ENCODE assay signal across 7 mouse cellular contexts in the genomic region with DNA sequence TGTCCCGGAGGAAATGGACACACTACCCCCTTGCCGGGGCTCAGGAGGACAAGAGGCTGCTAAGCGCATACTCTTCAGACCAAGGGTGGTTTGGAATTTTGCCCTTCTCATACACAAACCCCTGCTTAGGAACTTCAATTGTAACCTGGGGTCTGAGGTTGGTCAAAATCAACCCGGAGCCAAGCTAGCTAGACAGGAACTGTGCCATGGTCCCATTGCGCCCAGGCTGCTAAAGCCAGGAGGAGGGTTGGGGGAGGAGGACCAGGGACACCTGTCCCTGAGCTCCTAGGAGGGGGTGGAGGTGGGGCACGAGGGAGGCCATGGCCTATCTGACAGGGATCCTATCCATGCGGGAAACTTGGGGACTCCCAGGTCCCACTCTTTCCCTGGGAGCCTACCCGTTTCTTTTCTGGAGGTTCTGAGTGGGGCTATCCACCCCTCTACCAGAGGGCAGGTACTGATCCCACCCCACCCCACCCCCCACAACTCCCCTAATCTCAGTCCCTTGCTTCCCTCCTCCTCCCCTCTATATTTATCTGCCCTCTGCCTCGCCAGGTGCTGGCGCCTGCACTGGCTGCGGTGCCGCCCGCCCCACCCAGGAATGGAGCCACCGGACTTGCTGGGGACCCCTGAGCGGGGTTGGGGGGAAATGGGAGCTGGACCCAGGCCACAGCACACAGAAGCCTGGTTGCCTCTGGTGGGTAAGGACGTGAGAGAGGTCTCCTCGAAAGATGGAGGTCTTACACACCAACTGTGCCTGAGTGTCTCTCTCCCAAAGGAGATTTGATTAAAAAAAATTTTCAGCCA. TPM values are rescaled to one million over a fixed set of nuclear protein-coding genes. Genes with fewer than 3 reads are reported as not detected.
DNase-seq lines count a peak whose midpoint lies in the region; ATAC-seq lines count a peak whose summit lies in the region.

No protein-coding gene starts in this region.

- DNase-seq in lung, postnatal 36 days: no peak
- no peak for DNase-seq in embryonic facial prominence, embryonic 14.5 days (ENCODE audit: low spot score)
- DNase-seq in B cell, adult 2 months: no peak
- no peak for DNase-seq in frontal cortex, postnatal 36 days (ENCODE audit: low spot score in 2 of 2)

- H3K4me3 ChIP-seq in lung, embryonic 15.5 days: peak overlapping the region; percentile 75
- peak overlapping the region; percentile 84 for H3K4me3 ChIP-seq in embryonic facial prominence, embryonic 14.5 days (ENCODE audit: low read depth, low read length)
- H3K4me3 ChIP-seq in intestine, embryonic 16.5 days (ENCODE audit: low read length): peak overlapping the region; percentile 69
- peak overlapping the region; percentile 60 for H3K4me3 ChIP-seq in neural tube, embryonic 14.5 days (ENCODE audit: low read depth, low read length)

- 11% methylated on average over 17 of the region's 17 CpGs for WGBS in lung, embryonic 15.5 days
- WGBS in embryonic facial prominence, embryonic 14.5 days: 15% methylated on average over 14 of the region's 17 CpGs
- 18% methylated on average over 17 of the region's 17 CpGs for WGBS in intestine, embryonic 16.5 days
- WGBS in neural tube, embryonic 14.5 days: 13% methylated on average over 17 of the region's 17 CpGs

- H3K9me3 ChIP-seq in lung, embryonic 15.5 days: no peaks in the 10 kb centered on the region
- H3K9me3 ChIP-seq in embryonic facial prominence, embryonic 14.5 days (ENCODE audit: control insufficient read depth, low read length): no peaks in the 10 kb centered on the region
- no peaks in the 10 kb centered on the region for H3K9me3 ChIP-seq in intestine, embryonic 16.5 days (ENCODE audit: control insufficient read depth, low read length)
- H3K9me3 ChIP-seq in neural tube, embryonic 14.5 days (ENCODE audit: control insufficient read depth, low read length): no peaks in the 10 kb centered on the region

- H3K27ac ChIP-seq in lung, embryonic 15.5 days: peak overlapping the region; percentile 92; the same call in 1 of the 2 replicates
- H3K27ac ChIP-seq in embryonic facial prominence, embryonic 14.5 days (replicated peaks; ENCODE audit: low read depth, low read length): no peak overlapping the region
- no peak overlapping the region for H3K27ac ChIP-seq in intestine, embryonic 16.5 days (ENCODE audit: low read length)
- H3K27ac ChIP-seq in neural tube, embryonic 14.5 days (ENCODE audit: low read depth, low read length): no peak overlapping the region

- H3K36me3 ChIP-seq in lung, embryonic 15.5 days: peaks cover 29% of the 10 kb centered on the region
- peaks cover 34% of the 10 kb centered on the region for H3K36me3 ChIP-seq in embryonic facial prominence, embryonic 14.5 days (ENCODE audit: control insufficient read depth, insufficient read depth, low read length)
- peaks cover 18% of the 10 kb centered on the region for H3K36me3 ChIP-seq in intestine, embryonic 16.5 days (ENCODE audit: control insufficient read depth, insufficient read depth, low read length)
- peaks cover 14% of the 10 kb centered on the region for H3K36me3 ChIP-seq in neural tube, embryonic 14.5 days (ENCODE audit: control insufficient read depth, insufficient read depth, low read length)

- peaks cover 31% of the 10 kb centered on the region for H3K27me3 ChIP-seq in lung, embryonic 15.5 days
- peaks cover 65% of the 10 kb centered on the region for H3K27me3 ChIP-seq in embryonic facial prominence, embryonic 14.5 days (replicated peaks; ENCODE audit: control insufficient read depth, insufficient read depth, low read length)
- H3K27me3 ChIP-seq in intestine, embryonic 16.5 days (replicated peaks; ENCODE audit: control insufficient read depth, insufficient read depth, low read length): 0 out of 2 replicates have a peak, but pooled peaks cover 8% of the 10 kb centered on the region
- H3K27me3 ChIP-seq in neural tube, embryonic 14.5 days (ENCODE audit: control insufficient read depth, insufficient read depth, low read length): peaks cover 40% of the 10 kb centered on the region

- peak overlapping the region; percentile 72 for H3K9ac ChIP-seq in lung, embryonic 15.5 days
- peak overlapping the region; percentile 77 for H3K9ac ChIP-seq in embryonic facial prominence, embryonic 14.5 days (ENCODE audit: low read depth, low read length)
- peak overlapping the region; percentile 77 for H3K9ac ChIP-seq in intestine, embryonic 16.5 days (ENCODE audit: low read depth, low read length)
- peak overlapping the region; percentile 64; the same call in 1 of the 2 replicates for H3K9ac ChIP-seq in neural tube, embryonic 14.5 days (replicated peaks; ENCODE audit: low read depth, low read length)

- no peak for ATAC-seq in lung, embryonic 15.5 days (ENCODE audit: borderline replicate concordance, extremely low read depth, low FRiP score, low TSS enrichment)
- no peak for ATAC-seq in embryonic facial prominence, embryonic 14.5 days (ENCODE audit: low read depth)
- ATAC-seq in intestine, embryonic 16.5 days: no peak
- no peak for ATAC-seq in neural tube, embryonic 14.5 days (ENCODE audit: low read depth)

- H3K4me2 ChIP-seq in lung, embryonic 15.5 days: peak overlapping the region; percentile 89
- H3K4me2 ChIP-seq in embryonic facial prominence, embryonic 14.5 days (ENCODE audit: low read depth, low read length): peak overlapping the region; percentile 84
- H3K4me2 ChIP-seq in intestine, embryonic 16.5 days (ENCODE audit: low read depth, low read length): peak overlapping the region; percentile 95
- peak overlapping the region; percentile 90 for H3K4me2 ChIP-seq in neural tube, embryonic 14.5 days (ENCODE audit: low read depth, low read length)

- peaks cover 64% of the 10 kb centered on the region for H3K4me1 ChIP-seq in lung, embryonic 15.5 days
- peaks cover 36% of the 10 kb centered on the region for H3K4me1 ChIP-seq in embryonic facial prominence, embryonic 14.5 days (ENCODE audit: control insufficient read depth, insufficient read depth, low read length)
- H3K4me1 ChIP-seq in intestine, embryonic 16.5 days (ENCODE audit: control insufficient read depth, insufficient read depth, low read length): peaks cover 39% of the 10 kb centered on the region
- H3K4me1 ChIP-seq in neural tube, embryonic 14.5 days (ENCODE audit: control insufficient read depth, insufficient read depth, low read length): peaks cover 44% of the 10 kb centered on the region

RNA-seq across cellular contexts. Expression of a gene that starts 0.8 kb away (rescaled TPM):
- polyA plus RNA-seq in lung, embryonic 15.5 days (2015; fragmentation: Nextera tagmentation; extraction: Ambion mirVana): 1.1 and 1.4 TPM in 2 replicates
- 1.6 and 1.9 TPM in 2 replicates for polyA plus RNA-seq in embryonic facial prominence, embryonic 14.5 days (2014; fragmentation: Nextera tagmentation; extraction: Ambion mirVana)
- polyA plus RNA-seq in intestine, embryonic 16.5 days (2015; fragmentation: Nextera tagmentation; extraction: Ambion mirVana): 0.86 and 0.87 TPM in 2 replicates
- polyA plus RNA-seq in neural tube, embryonic 14.5 days (2014; fragmentation: Nextera tagmentation; extraction: Ambion mirVana): 7.5 and 8.3 TPM in 2 replicates

RNA-seq across cellular contexts. Expression of a gene that starts 1.6 kb away (rescaled TPM):
- 19.8 and 19.9 TPM in 2 replicates for polyA plus RNA-seq in lung, embryonic 15.5 days (2015; fragmentation: Nextera tagmentation; extraction: Ambion mirVana)
- polyA plus RNA-seq in embryonic facial prominence, embryonic 14.5 days (2014; fragmentation: Nextera tagmentation; extraction: Ambion mirVana): 17.7 and 20.9 TPM in 2 replicates
- 9.2 and 10.1 TPM in 2 replicates for polyA plus RNA-seq in intestine, embryonic 16.5 days (2015; fragmentation: Nextera tagmentation; extraction: Ambion mirVana)
- polyA plus RNA-seq in neural tube, embryonic 14.5 days (2014; fragmentation: Nextera tagmentation; extraction: Ambion mirVana): 7.2 and 10.5 TPM in 2 replicates

RNA-seq across cellular contexts. Expression of a gene that starts 5.7 kb away (rescaled TPM):
- polyA plus RNA-seq in lung, embryonic 15.5 days (2015; fragmentation: Nextera tagmentation; extraction: Ambion mirVana): 0.24 and 0.55 TPM in 2 replicates
- polyA plus RNA-seq in embryonic facial prominence, embryonic 14.5 days (2014; fragmentation: Nextera tagmentation; extraction: Ambion mirVana): 0.28 TPM in 1 of 2 replicates, not detected in the other
- polyA plus RNA-seq in intestine, embryonic 16.5 days (2015; fragmentation: Nextera tagmentation; extraction: Ambion mirVana): 0.20 and 0.29 TPM in 2 replicates
- 0.12 and 0.30 TPM in 2 replicates for polyA plus RNA-seq in neural tube, embryonic 14.5 days (2014; fragmentation: Nextera tagmentation; extraction: Ambion mirVana)

RNA-seq across cellular contexts. Expression of a gene that starts 13.8 kb away (rescaled TPM):
- polyA plus RNA-seq in lung, embryonic 15.5 days (2015; fragmentation: Nextera tagmentation; extraction: Ambion mirVana): 3.5 and 3.6 TPM in 2 replicates
- polyA plus RNA-seq in embryonic facial prominence, embryonic 14.5 days (2014; fragmentation: Nextera tagmentation; extraction: Ambion mirVana): 6.6 and 8.4 TPM in 2 replicates
- 3.9 and 4.2 TPM in 2 replicates for polyA plus RNA-seq in intestine, embryonic 16.5 days (2015; fragmentation: Nextera tagmentation; extraction: Ambion mirVana)
- 48.5 and 62.6 TPM in 2 replicates for polyA plus RNA-seq in neural tube, embryonic 14.5 days (2014; fragmentation: Nextera tagmentation; extraction: Ambion mirVana)

RNA-seq across cellular contexts. Expression of a gene that starts 49.8 kb away (rescaled TPM):
- polyA plus RNA-seq in lung, embryonic 15.5 days (2015; fragmentation: Nextera tagmentation; extraction: Ambion mirVana): 89.6 and 90.6 TPM in 2 replicates
- polyA plus RNA-seq in embryonic facial prominence, embryonic 14.5 days (2014; fragmentation: Nextera tagmentation; extraction: Ambion mirVana): 55.7 and 60.2 TPM in 2 replicates
- 51.0 and 56.3 TPM in 2 replicates for polyA plus RNA-seq in intestine, embryonic 16.5 days (2015; fragmentation: Nextera tagmentation; extraction: Ambion mirVana)
- 63.3 and 63.7 TPM in 2 replicates for polyA plus RNA-seq in neural tube, embryonic 14.5 days (2014; fragmentation: Nextera tagmentation; extraction: Ambion mirVana)
